Mouse (Mus musculus) midbrain, postnatal 0 days (tissue): ENCODE results near the gene Arhgap44. TPM values are rescaled to one million over a fixed set of nuclear protein-coding genes. Genes with fewer than 3 reads are reported as not detected.

Experiments
- ATAC-seq: fragments of 200-750 bp; cut with Nextera tagmentation; 2 replicates; pipeline ENCODE4 v1.8.0; 2017; ENCODE audit warnings: moderate number of reproducible peaks, mild to moderate bottlenecking, moderate TSS enrichment, moderate library complexity; ENCODE audit not compliant: low FRiP score
- DNase-seq: peaks from one replicate; pipeline ENCODE4 v3.0.0-alpha.2; 2015; ENCODE audit warnings: low spot score
- H3K27ac ChIP-seq: fragments of 300-500 bp; sonication (generic); 2 replicates; pipeline ENCODE4 v1.5.1; 2014; ENCODE audit warnings: low read depth, mild to moderate bottlenecking, low read length, mixed read lengths
- H3K27me3 ChIP-seq: fragments of 300-500 bp; sonication (generic); 2 replicates; pipeline ENCODE4 v1.6.1; 2014; ENCODE audit warnings: low read length, control low read depth, mixed read lengths; ENCODE audit not compliant: insufficient read depth
- H3K36me3 ChIP-seq: fragments of 300-500 bp; sonication (generic); 2 replicates; pipeline ENCODE4 v1.6.1; 2014; ENCODE audit warnings: low read length, control low read depth, mixed read lengths; ENCODE audit not compliant: insufficient read depth
- H3K4me1 ChIP-seq: fragments of 300-500 bp; sonication (generic); 2 replicates; pipeline ENCODE4 v1.6.1; 2014; ENCODE audit warnings: mild to moderate bottlenecking, control low read depth, antibody characterized with exemption, low read length, mixed read lengths; ENCODE audit not compliant: insufficient read depth
- H3K4me2 ChIP-seq: fragments of 300-500 bp; sonication (generic); 2 replicates; pipeline ENCODE4 v1.6.1; 2014; ENCODE audit warnings: low read depth, mild to moderate bottlenecking, low read length, mixed read lengths; ENCODE audit not compliant: poor library complexity, severe bottlenecking
- H3K4me3 ChIP-seq: fragments of 300-500 bp; sonication (generic); 2 replicates; pipeline ENCODE4 v1.5.1; 2014; ENCODE audit warnings: low read depth, mild to moderate bottlenecking, low read length, moderate library complexity
- H3K9ac ChIP-seq: fragments of 300-500 bp; sonication (generic); replicated peaks from 2 replicates; pipeline ENCODE4 v1.6.1; 2014; ENCODE audit warnings: mild to moderate bottlenecking, low read length, moderate library complexity, mixed read lengths; ENCODE audit not compliant: poor library complexity, severe bottlenecking
- H3K9me3 ChIP-seq: fragments of 300-500 bp; sonication (generic); 2 replicates; pipeline ENCODE4 v1.6.1; 2016; ENCODE audit warnings: low read length, control low read depth
- CTCF ChIP-seq: IDR thresholded peaks from 2 replicates; pipeline ENCODE4 v1.5.1; 2016; ENCODE audit warnings: antibody characterized with exemption, mild to moderate bottlenecking
- WGBS: fragments of 180-500 bp; shearing (Covaris S2); extraction: QIAGEN DNeasy Blood & Tissue Kit; methylation state at CpG from one replicate; pipeline ENCODE4 v1.1.7; 2014; 5-methylcytosine and 5-hydroxymethylcytosine counted together
- microRNA-seq: library from miRNA; unstranded; fragments of <30 nt; microRNA quantifications from one replicate; pipeline ENCODE4, GENCODE M21; 2016; ENCODE audit warnings: borderline number of aligned reads
- polyA plus RNA-seq: library from polyadenylated mRNA; unstranded; fragments of >200 nt; fragmentation: Nextera tagmentation; extraction: Ambion mirVana; gene quantifications from 2 replicates; pipeline ENCODE4 v1.2.1, GENCODE M21; 2015
- total RNA-seq: library from RNA; depleted of rRNA; stranded (reverse); fragments of >200 nt; gene quantifications from 2 replicates; pipeline ENCODE4 v1.2.3, GENCODE M21; 2014; rRNA removed

The Arhgap44 gene
- total and polyA plus RNA-seq, 2 experiments from 2014 or later: 20.8 to 39.4 TPM

GRCm38 (mm10) chr11:64971471-64971988 is 191.2 kb downstream of the Arhgap44 start:
- no peak overlapping the region for H3K9ac ChIP-seq

GRCm38 (mm10) chr11:64968939-64969342 is 193.8 kb downstream of the Arhgap44 start:
- no peaks in the 10 kb centered on the region for H3K36me3 ChIP-seq
- H3K4me1 ChIP-seq: no peaks in the 10 kb centered on the region
- no peak overlapping the region for H3K27ac ChIP-seq
- WGBS: 65% methylated on average over 4 of the region's 4 CpGs
- no peak for TF ChIP-seq CTCF
- no peaks in the 10 kb centered on the region for H3K9me3 ChIP-seq
- no peak overlapping the region for H3K4me2 ChIP-seq
- no peak overlapping the region for H3K4me3 ChIP-seq
- no peak overlapping the region for H3K9ac ChIP-seq
- no peak for DNase-seq
- ATAC-seq: no peak
- peaks cover 10% of the 10 kb centered on the region; the same call in 1 of the 2 replicates for H3K27me3 ChIP-seq

More at GRCm38 (mm10) chr11:64971471-64971988, 191.2 kb downstream of the Arhgap44 start:
- no peaks in the 10 kb centered on the region for H3K9me3 ChIP-seq
- H3K36me3 ChIP-seq: no peaks in the 10 kb centered on the region
- no peak overlapping the region for H3K4me2 ChIP-seq
- no peak for ATAC-seq
- TF ChIP-seq CTCF: no peak
- DNase-seq: no peak
- WGBS: 82% methylated on average over 3 of the region's 3 CpGs
- no peaks in the 10 kb centered on the region for H3K4me1 ChIP-seq
- H3K27ac ChIP-seq: no peak overlapping the region
- H3K27me3 ChIP-seq: peaks cover 17% of the 10 kb centered on the region; the same call in 1 of the 2 replicates
- H3K4me3 ChIP-seq: no peak overlapping the region

- Histone ChIP-seq H3K4me1 (no peaks in the 10 kb centered on the region), H3K36me3 (no peaks in the 10 kb centered on the region), H3K9ac (no peak overlapping the region), H3K9me3 (no peaks in the 10 kb centered on the region), H3K27ac (no peak overlapping the region), H3K4me2 (no peak overlapping the region), H3K27me3 (peaks cover 10% of the 10 kb centered on the region; the same call in 1 of the 2 replicates), H3K4me3 (no peak overlapping the region)
- DNase-seq: peak; percentile 92
- 4% methylated on average over 3 of the region's 3 CpGs for WGBS
- TF ChIP-seq CTCF: peak; percentile 98
- peak; percentile 78 for ATAC-seq
These were observed 194.3 kb downstream of the Arhgap44 start for GRCm38 (mm10) chr11:64968507-64968906.

- WGBS: 96% methylated on average over 2 of the region's 2 CpGs
- Histone ChIP-seq H3K36me3 (no peaks in the 10 kb centered on the region), H3K27me3 (no peaks in the 10 kb centered on the region), H3K4me3 (no peak overlapping the region), H3K27ac (no peak overlapping the region), H3K9ac (no peak overlapping the region), H3K9me3 (no peaks in the 10 kb centered on the region), H3K4me2 (no peak overlapping the region), H3K4me1 (no peaks in the 10 kb centered on the region)
- DNase-seq: no peak
- ATAC-seq: no peak
- no peak for TF ChIP-seq CTCF
These were observed 200.1 kb downstream of the Arhgap44 start for GRCm38 (mm10) chr11:64962629-64963028.

GRCm38 (mm10) chr11:64956962-64957729 is 205.6 kb downstream of the Arhgap44 start:
- ATAC-seq: no peak

More at GRCm38 (mm10) chr11:64956962-64957729, 205.6 kb downstream of the Arhgap44 start:
- Histone ChIP-seq H3K4me1 (no peaks in the 10 kb centered on the region), H3K27me3 (no peaks in the 10 kb centered on the region), H3K4me2 (peak overlapping the region; percentile 35), H3K9ac (no peak overlapping the region), H3K9me3 (no peaks in the 10 kb centered on the region), H3K36me3 (no peaks in the 10 kb centered on the region), H3K4me3 (peak overlapping the region; percentile 12; the same call in 1 of the 2 replicates), H3K27ac (no peak overlapping the region)
- WGBS: 10% methylated on average over 16 of the region's 16 CpGs
- TF ChIP-seq CTCF: no peak
- DNase-seq: peak; percentile 14

Small RNA genes lying within 50 kb of the gene (microRNA-seq; reads per million reads assigned to microRNA genes)
- gene Gm25991: not detected

Other genes with a start within 250 kb of the Arhgap44 start
- 33.6 and 34.5 TPM in 2 replicates for gene Elac2, start 183.9 kb downstream of the Arhgap44 start, total RNA-seq
- 23.4 TPM in 2 replicates for gene Elac2, start 183.9 kb downstream of the Arhgap44 start, polyA plus RNA-seq
- 4.3 TPM in 1 of 2 replicates, not detected in the other for gene 1700086D15Rik, start 3.1 kb downstream of the Arhgap44 start, total RNA-seq
- 0.52 and 0.56 TPM in 2 replicates for gene 1700086D15Rik, start 3.1 kb downstream of the Arhgap44 start, polyA plus RNA-seq
- 0.11 and 0.33 TPM in 2 replicates for gene Myocd, start 107.0 kb upstream of the Arhgap44 start, total RNA-seq
- 0.17 and 0.20 TPM in 2 replicates for gene Myocd, start 107.0 kb upstream of the Arhgap44 start, polyA plus RNA-seq